10 mouse cellular contexts compared by ENCODE assay signal in the genomic region with DNA sequence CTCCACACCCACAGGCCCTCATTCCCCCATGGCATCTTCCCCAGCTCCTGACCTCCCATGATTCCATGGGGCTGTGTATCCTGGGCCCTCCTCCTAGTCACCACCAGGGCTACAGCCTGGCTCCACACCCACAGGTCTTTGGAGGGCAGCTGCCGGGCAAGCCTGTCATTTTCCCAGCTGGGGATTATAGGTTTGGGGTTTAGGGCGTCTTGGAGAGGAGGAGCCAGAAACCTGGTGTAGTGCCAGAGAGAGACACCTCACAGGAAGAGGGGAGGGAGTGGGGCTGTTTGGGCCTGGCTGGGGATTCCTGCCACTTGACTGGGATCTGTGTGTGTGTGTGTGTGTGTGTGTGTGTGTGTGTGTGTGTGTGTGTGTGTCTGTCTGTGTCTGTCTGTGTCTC.
DNase-seq lines count a peak whose midpoint lies in the region; ATAC-seq and TF ChIP-seq lines count a peak whose summit lies in the region.
"Had no signal": no experiment of that assay in that cellular context is flagged by ENCODE, and none has a peak within 500 bp of the region (broad histone marks: within the 10 kb centered on the region; RNA-seq: fewer than 3 reads in every experiment).

No protein-coding gene starts in this region.

- H3K4me2 ChIP-seq in lung, embryonic 14.5 days = no peak overlapping the region
- no peak overlapping the region for H3K4me2 ChIP-seq in hindbrain, embryonic 15.5 days
- no peak overlapping the region for H3K4me2 ChIP-seq in midbrain, postnatal 0 days (ENCODE audit: low read depth, low read length, poor library complexity, severe bottlenecking)
- H3K4me2 ChIP-seq: lung, embryonic 15.5 days had no signal

- intact Hi-C loops in left cerebral cortex, postnatal 10 days (cut with DNase I) = no loop called here

- TF ChIP-seq POLR2A in lung, adult 2 months (IDR thresholded peaks at IDR 0.05; ENCODE audit: borderline replicate concordance, extremely low read depth, low read depth, low read length) = no peak

- whole genome bisulfite sequencing in lung, embryonic 14.5 days = 12% methylated on average over 2 of the region's 2 CpGs
- 31% methylated on average over 2 of the region's 2 CpGs for WGBS in lung, adult 2 months
- 25% methylated on average over 2 of the region's 2 CpGs for WGBS in hindbrain, embryonic 15.5 days
- WGBS in midbrain, postnatal 0 days = 35% methylated on average over 2 of the region's 2 CpGs

- no peak overlapping the region for H3K9ac ChIP-seq in lung, embryonic 14.5 days
- H3K9ac ChIP-seq in hindbrain, embryonic 15.5 days = no peak overlapping the region
- no peak overlapping the region for H3K9ac ChIP-seq in midbrain, postnatal 0 days (replicated peaks; ENCODE audit: low read length, poor library complexity, severe bottlenecking)
- H3K9ac ChIP-seq: lung, embryonic 15.5 days had no signal

- H3K36me3 ChIP-seq in lung, embryonic 14.5 days (ENCODE audit: insufficient read depth) = peaks cover 12% of the 10 kb centered on the region; the same call in 1 of the 2 replicates
- no peaks in the 10 kb centered on the region for H3K36me3 ChIP-seq in hindbrain, embryonic 15.5 days
- no peaks in the 10 kb centered on the region for H3K36me3 ChIP-seq in midbrain, postnatal 0 days (ENCODE audit: insufficient read depth, low read length)

- ATAC-seq in lung, embryonic 14.5 days (ENCODE audit: insufficient read depth) = no peak
- ATAC-seq in hindbrain, embryonic 15.5 days (ENCODE audit: low FRiP score, low read depth) = no peak
- ATAC-seq in midbrain, postnatal 0 days (ENCODE audit: low FRiP score) = no peak

- H3K27ac ChIP-seq in lung, embryonic 14.5 days (ENCODE audit: low read depth) = no peak overlapping the region
- H3K27ac ChIP-seq in hindbrain, embryonic 15.5 days (replicated peaks) = peak overlapping the region; percentile 86
- H3K27ac ChIP-seq in midbrain, postnatal 0 days (ENCODE audit: low read depth, low read length) = no peak overlapping the region
- H3K27ac ChIP-seq: lung, embryonic 15.5 days had no signal

- H3K4me1 ChIP-seq in lung, embryonic 14.5 days (ENCODE audit: insufficient read depth) = peaks cover 24% of the 10 kb centered on the region
- H3K4me1 ChIP-seq in lung, adult 2 months (ENCODE audit: control insufficient read depth, insufficient read depth, low read length) = peaks cover 29% of the 10 kb centered on the region
- H3K4me1 ChIP-seq in hindbrain, embryonic 15.5 days (replicated peaks) = peaks cover 85% of the 10 kb centered on the region
- peaks cover 49% of the 10 kb centered on the region for H3K4me1 ChIP-seq in midbrain, postnatal 0 days (ENCODE audit: insufficient read depth, low read length)

- H3K4me3 ChIP-seq in lung, embryonic 14.5 days (ENCODE audit: low read depth, low read length) = no peak overlapping the region
- no peak overlapping the region for H3K4me3 ChIP-seq in lung, adult 2 months (replicated peaks; ENCODE audit: extremely low read depth, low read depth, low read length)
- no peak overlapping the region for H3K4me3 ChIP-seq in hindbrain, embryonic 15.5 days
- H3K4me3 ChIP-seq in midbrain, postnatal 0 days (ENCODE audit: low read depth, low read length) = no peak overlapping the region
- H3K4me3 ChIP-seq: lung, embryonic 15.5 days had no signal

- H3K27me3 ChIP-seq in lung, embryonic 14.5 days (ENCODE audit: insufficient read depth, low read length) = no peaks in the 10 kb centered on the region
- H3K27me3 ChIP-seq in hindbrain, embryonic 15.5 days = no peaks in the 10 kb centered on the region
- no peaks in the 10 kb centered on the region for H3K27me3 ChIP-seq in midbrain, postnatal 0 days (ENCODE audit: insufficient read depth, low read length)
- H3K27me3 ChIP-seq: lung, embryonic 15.5 days had no signal

- TF ChIP-seq CTCF in lung, embryonic 14.5 days (IDR thresholded peaks at IDR 0.05; ENCODE audit: low read depth) = peak; percentile 13; the same call in 1 of the 2 replicates
- TF ChIP-seq CTCF in lung, adult 2 months (IDR thresholded peaks at IDR 0.05; ENCODE audit: insufficient read depth, low read length) = no peak
- TF ChIP-seq CTCF in midbrain, postnatal 0 days (IDR thresholded peaks at IDR 0.05) = 0 out of 2 replicates have a peak, but pooled peaks have one; percentile 1

- no peaks in the 10 kb centered on the region for H3K9me3 ChIP-seq in lung, embryonic 14.5 days (ENCODE audit: low read depth, low read length)
- no peaks in the 10 kb centered on the region for H3K9me3 ChIP-seq in hindbrain, embryonic 15.5 days
- H3K9me3 ChIP-seq in midbrain, postnatal 0 days (ENCODE audit: low read length) = no peaks in the 10 kb centered on the region
- H3K9me3 ChIP-seq: lung, embryonic 15.5 days had no signal

- peak; percentile 59 for DNase-seq in lung, embryonic 14.5 days
- no peak for DNase-seq in lung, adult 2 months
- DNase-seq in T-cell, adult 2 months (ENCODE audit: low spot score) = peak; percentile 40
- no peak for DNase-seq in midbrain, postnatal 0 days (ENCODE audit: low spot score)
- no peak for DNase-seq in kidney, postnatal 36 days
- no peak for DNase-seq in left cerebral cortex, postnatal 10 days (ENCODE audit: extremely low spot score in 1 of 2, low spot score in 2 of 2)
- DNase-seq in ovary, adult 18-20 months (ENCODE audit: low spot score) = no peak
- DNase-seq: kidney, adult 18-20 months had no signal

Comparison
In these comparisons a context has a peak if more than half of its experiments do, and no peak if none do; other contexts are left out.
1. DNase-seq: peak in lung, embryonic 14.5 days (single experiment) and T-cell, adult 2 months (single experiment); none in lung, adult 2 months (single experiment), midbrain, postnatal 0 days (single experiment), kidney, postnatal 36 days (0 of 2), left cerebral cortex, postnatal 10 days (0 of 2) and ovary, adult 18-20 months (single experiment).